Mouse (Mus musculus): ENCODE measurements around the gene Pnpla7.

Pnpla7 gene

GRCm38 (mm10) chr2:25066552-25066951, 90.7 kb downstream of the Pnpla7 start:
- no peak for DNase-seq (ENCODE audit: low read depth, low spot score)

GRCm38 (mm10) chr2:25069537-25069936, 93.7 kb downstream of the Pnpla7 start:
- DNase-seq (ENCODE audit: low read depth, low spot score) = no peak

- no peak for DNase-seq (ENCODE audit: low read depth, low spot score)
These were observed 96.6 kb downstream of the Pnpla7 start for GRCm38 (mm10) chr2:25072398-25072797.

- no peak for DNase-seq (ENCODE audit: low read depth, low spot score)
These were observed 99.7 kb downstream of the Pnpla7 start for GRCm38 (mm10) chr2:25075506-25075905.

GRCm38 (mm10) chr2:25078967-25079366, 103.1 kb downstream of the Pnpla7 start:
- no peak for DNase-seq (ENCODE audit: low read depth, low spot score)

- no peak for DNase-seq (ENCODE audit: low read depth, low spot score)
These were observed 104.2 kb downstream of the Pnpla7 start, which contains the start of gene Entpd8 for GRCm38 (mm10) chr2:25080076-25080475. Gene Entpd8 (plus strand): TSS chr2:25080304.

GRCm38 (mm10) chr2:25083697-25084096, 107.9 kb downstream of the Pnpla7 start:
- DNase-seq (ENCODE audit: low read depth, low spot score) = no peak

GRCm38 (mm10) chr2:25085571-25085970, 109.7 kb downstream of the Pnpla7 start:
- DNase-seq (ENCODE audit: low read depth, low spot score) = no peak

- DNase-seq (ENCODE audit: low read depth, low spot score) = no peak
These were observed 112.0 kb downstream of the Pnpla7 start for GRCm38 (mm10) chr2:25087842-25088241.

- no peak for DNase-seq (ENCODE audit: low read depth, low spot score)
These were observed 112.8 kb downstream of the Pnpla7 start for GRCm38 (mm10) chr2:25088636-25089035.

GRCm38 (mm10) chr2:25094785-25095108, 118.9 kb downstream of the Pnpla7 start:
- DNase-seq (ENCODE audit: low read depth, low spot score) = no peak

- peak; percentile 34 for DNase-seq (ENCODE audit: low read depth, low spot score)
These were observed 119.4 kb downstream of the Pnpla7 start, which contains the start of gene Noxa1 for GRCm38 (mm10) chr2:25095109-25095850. Gene Noxa1 (minus strand): TSS chr2:25095149.

GRCm38 (mm10) chr2:25098005-25098615, 122.3 kb downstream of the Pnpla7 start:
- no peak for DNase-seq (ENCODE audit: low read depth, low spot score)

GRCm38 (mm10) chr2:25098956-25099355, 123.1 kb downstream of the Pnpla7 start:
- DNase-seq (ENCODE audit: low read depth, low spot score) = no peak

GRCm38 (mm10) chr2:25099703-25100102, 123.9 kb downstream of the Pnpla7 start:
- no peak for DNase-seq (ENCODE audit: low read depth, low spot score)
